Mouse (Mus musculus) forebrain, embryonic 13.5 days (tissue): Measurements from ENCODE around the gene Glb1l. TPM values are rescaled to one million over a fixed set of nuclear protein-coding genes. Genes with fewer than 3 reads are reported as not detected.
A peak's percentile ranks its signal among the peaks of the same experiment; 100 is the strongest.

Source experiments
- ATAC-seq: fragments of 200-750 bp; cut with Nextera tagmentation; 2 replicates; pipeline ENCODE4 v1.8.0; 2017
- H3K27ac ChIP-seq: fragments of 300-500 bp; sonication (generic); 2 replicates; pipeline ENCODE4 v1.5.1; 2015; ENCODE audit warnings: inconsistent platforms, mild to moderate bottlenecking, moderate library complexity
- H3K27me3 ChIP-seq: fragments of 300-500 bp; sonication (generic); 2 replicates; pipeline ENCODE4 v1.6.1; 2015; ENCODE audit warnings: mild to moderate bottlenecking, inconsistent platforms
- H3K36me3 ChIP-seq: fragments of 300-500 bp; sonication (generic); 2 replicates; pipeline ENCODE4 v1.6.1; 2015; ENCODE audit warnings: mild to moderate bottlenecking, inconsistent platforms; ENCODE audit not compliant: poor library complexity, severe bottlenecking
- H3K4me1 ChIP-seq: fragments of 300-500 bp; sonication (generic); 2 replicates; pipeline ENCODE4 v1.6.1; 2015; ENCODE audit warnings: inconsistent platforms
- H3K4me2 ChIP-seq: fragments of 300-500 bp; sonication (generic); 2 replicates; pipeline ENCODE4 v1.6.1; 2015; ENCODE audit warnings: inconsistent platforms, mild to moderate bottlenecking, moderate library complexity
- H3K4me3 ChIP-seq: fragments of 300-500 bp; sonication (generic); 2 replicates; pipeline ENCODE4 v1.5.1; 2015; ENCODE audit warnings: mild to moderate bottlenecking, inconsistent platforms
- H3K9ac ChIP-seq: fragments of 300-500 bp; sonication (generic); 2 replicates; pipeline ENCODE4 v1.6.1; 2015; ENCODE audit warnings: mild to moderate bottlenecking, inconsistent platforms
- H3K9me3 ChIP-seq: fragments of 300-500 bp; sonication (generic); replicated peaks from 2 replicates; pipeline ENCODE4 v1.6.1; 2016; ENCODE audit warnings: inconsistent platforms
- WGBS: fragments of 180-500 bp; shearing (Covaris S2); methylation state at CpG from one replicate; pipeline ENCODE4 v1.1.7; 2015; 5-methylcytosine and 5-hydroxymethylcytosine counted together
- polyA plus RNA-seq: library from polyadenylated mRNA; unstranded; fragments of >200 nt; fragmentation: Nextera tagmentation; extraction: Ambion mirVana; gene quantifications from 2 replicates; pipeline ENCODE4 v1.2.1, GENCODE M21; 2015

The Glb1l gene
- polyA plus RNA-seq, 1 experiment from 2014 or later, result 14.6 TPM

GRCm38 (mm10) chr1:75187914-75188483 is 22.6 kb downstream of the Glb1l start:
- no peaks in the 10 kb centered on the region for H3K27me3 ChIP-seq
- peaks cover 52% of the 10 kb centered on the region for H3K36me3 ChIP-seq
- no peak overlapping the region for H3K9ac ChIP-seq
- H3K27ac ChIP-seq, result no peak overlapping the region
- no peak overlapping the region for H3K4me2 ChIP-seq
- no peaks in the 10 kb centered on the region for H3K9me3 ChIP-seq
- H3K4me3 ChIP-seq, result no peak overlapping the region
- peaks cover 19% of the 10 kb centered on the region for H3K4me1 ChIP-seq
- WGBS, result 89% methylated on average over 2 of the region's 2 CpGs
- no peak for ATAC-seq

GRCm38 (mm10) chr1:75187126-75187525 is 23.5 kb downstream of the Glb1l start:
- no peak overlapping the region for H3K4me2 ChIP-seq
- H3K9ac ChIP-seq, result no peak overlapping the region
- H3K9me3 ChIP-seq, result no peaks in the 10 kb centered on the region
- H3K36me3 ChIP-seq, result peaks cover 60% of the 10 kb centered on the region
- no peak overlapping the region for H3K4me3 ChIP-seq
- no peak for ATAC-seq
- H3K27ac ChIP-seq, result no peak overlapping the region
- H3K4me1 ChIP-seq, result peaks cover 13% of the 10 kb centered on the region
- H3K27me3 ChIP-seq, result no peaks in the 10 kb centered on the region

- no peak for ATAC-seq
- H3K27ac ChIP-seq, result no peak overlapping the region
- H3K9ac ChIP-seq, result no peak overlapping the region
- peaks cover 71% of the 10 kb centered on the region for H3K36me3 ChIP-seq
- no peaks in the 10 kb centered on the region for H3K27me3 ChIP-seq
- peaks cover 9% of the 10 kb centered on the region for H3K4me1 ChIP-seq
- 95% methylated on average over 11 of the region's 11 CpGs for WGBS
- no peak overlapping the region for H3K4me3 ChIP-seq
- no peak overlapping the region for H3K4me2 ChIP-seq
- H3K9me3 ChIP-seq, result no peaks in the 10 kb centered on the region
These were observed 25.1 kb downstream of the Glb1l start for GRCm38 (mm10) chr1:75185495-75185894.

GRCm38 (mm10) chr1:75182160-75182559 is 28.5 kb downstream of the Glb1l start:
- Histone ChIP-seq H3K4me1 (peaks cover 28% of the 10 kb centered on the region), H3K27ac (no peak overlapping the region), H3K9me3 (no peaks in the 10 kb centered on the region), H3K4me3 (no peak overlapping the region), H3K9ac (no peak overlapping the region), H3K4me2 (no peak overlapping the region), H3K27me3 (no peaks in the 10 kb centered on the region), H3K36me3 (peaks cover 67% of the 10 kb centered on the region)
- 79% methylated on average over 4 of the region's 4 CpGs for WGBS
- no peak for ATAC-seq

- Histone ChIP-seq H3K9me3 (no peaks in the 10 kb centered on the region), H3K36me3 (peaks cover 67% of the 10 kb centered on the region), H3K27ac (no peak overlapping the region), H3K9ac (no peak overlapping the region), H3K4me2 (no peak overlapping the region), H3K4me3 (no peak overlapping the region), H3K27me3 (no peaks in the 10 kb centered on the region), H3K4me1 (peaks cover 28% of the 10 kb centered on the region)
- ATAC-seq, result no peak
- WGBS, result 85% methylated on average over 4 of the region's 4 CpGs
These were observed 29.2 kb downstream of the Glb1l start for GRCm38 (mm10) chr1:75181377-75181870.

- Histone ChIP-seq H3K4me3 (peak overlapping the region; percentile 59), H3K4me2 (peak overlapping the region; percentile 97), H3K4me1 (peaks cover 28% of the 10 kb centered on the region), H3K9ac (no peak overlapping the region), H3K36me3 (peaks cover 67% of the 10 kb centered on the region), H3K27ac (no peak overlapping the region), H3K9me3 (no peaks in the 10 kb centered on the region), H3K27me3 (no peaks in the 10 kb centered on the region)
- WGBS, result 34% methylated on average over 7 of the region's 7 CpGs
- ATAC-seq, result no peak
These were observed 29.9 kb downstream of the Glb1l start for GRCm38 (mm10) chr1:75180741-75181140.

GRCm38 (mm10) chr1:75180105-75180590 is 30.5 kb downstream of the Glb1l start, which contains the start of gene Abcb6:
Gene Abcb6, minus strand, starts transcription at chr1:75180392.
- Histone ChIP-seq H3K9me3 (no peaks in the 10 kb centered on the region), H3K9ac (peak within 1 kb of the TSS; percentile 73), H3K36me3 (peaks cover 67% of the 10 kb centered on the region), H3K4me2 (peak within 1 kb of the TSS; percentile 97), H3K27ac (peak within 1 kb of the TSS; percentile 40; the same call in 1 of the 2 replicates), H3K4me3 (peak within 1 kb of the TSS; percentile 59), H3K27me3 (no peaks in the 10 kb centered on the region), H3K4me1 (peaks cover 28% of the 10 kb centered on the region)
- WGBS, result under 1% methylated on average over 31 of the region's 31 CpGs
- peak; percentile 95 for ATAC-seq

- no peak; the same call in none of the 2 replicates for ATAC-seq
- H3K36me3 ChIP-seq, result peaks cover 66% of the 10 kb centered on the region
These were observed 31.1 kb downstream of the Glb1l start for GRCm38 (mm10) chr1:75179334-75180104.

GRCm38 (mm10) chr1:75168472-75169464 is 41.8 kb downstream of the Glb1l start, which contains the start of gene Zfand2b:
Gene Zfand2b, plus strand, starts transcription at chr1:75168646.
- H3K27ac ChIP-seq, result peak within 1 kb of the TSS; percentile 89
- H3K27me3 ChIP-seq, result no peaks in the 10 kb centered on the region
- WGBS, result 1% methylated on average over 51 of the region's 59 CpGs
- no peaks in the 10 kb centered on the region for H3K9me3 ChIP-seq
- H3K4me2 ChIP-seq, result peak within 1 kb of the TSS; percentile 69
- peaks cover 8% of the 10 kb centered on the region for H3K4me1 ChIP-seq
- H3K36me3 ChIP-seq, result peaks cover 39% of the 10 kb centered on the region
- peak; percentile 97 for ATAC-seq
- H3K4me3 ChIP-seq, result peak within 1 kb of the TSS; percentile 76
- peak within 1 kb of the TSS; percentile 70 for H3K9ac ChIP-seq

More at GRCm38 (mm10) chr1:75179334-75180104, 31.1 kb downstream of the Glb1l start:
- peak overlapping the region; percentile 40; the same call in 1 of the 2 replicates for H3K27ac ChIP-seq
- peak overlapping the region; percentile 73 for H3K9ac ChIP-seq
- H3K4me2 ChIP-seq, result peak overlapping the region; percentile 97
- WGBS, result 9% methylated on average over 23 of the region's 23 CpGs
- H3K27me3 ChIP-seq, result no peaks in the 10 kb centered on the region
- peaks cover 28% of the 10 kb centered on the region for H3K4me1 ChIP-seq
- no peaks in the 10 kb centered on the region for H3K9me3 ChIP-seq
- H3K4me3 ChIP-seq, result peak overlapping the region; percentile 59

GRCm38 (mm10) chr1:75168093-75168471 is 42.5 kb downstream of the Glb1l start:
- H3K9ac ChIP-seq, result no peak overlapping the region
- H3K4me3 ChIP-seq, result peak overlapping the region; percentile 76
- peaks cover 32% of the 10 kb centered on the region for H3K36me3 ChIP-seq
- no peaks in the 10 kb centered on the region for H3K27me3 ChIP-seq
- 6% methylated on average over 7 of the region's 7 CpGs for WGBS
- H3K27ac ChIP-seq, result no peak overlapping the region
- ATAC-seq, result peak; percentile 46; the same call in 1 of the 2 replicates
- no peaks in the 10 kb centered on the region for H3K9me3 ChIP-seq
- peaks cover 8% of the 10 kb centered on the region for H3K4me1 ChIP-seq
- peak overlapping the region; percentile 69 for H3K4me2 ChIP-seq

GRCm38 (mm10) chr1:75160256-75160617 is 50.4 kb downstream of the Glb1l start:
- H3K4me1 ChIP-seq, result no peaks in the 10 kb centered on the region
- no peaks in the 10 kb centered on the region for H3K9me3 ChIP-seq
- no peaks in the 10 kb centered on the region for H3K27me3 ChIP-seq
- 76% methylated on average over 4 of the region's 4 CpGs for WGBS
- no peak overlapping the region for H3K4me3 ChIP-seq
- H3K9ac ChIP-seq, result no peak overlapping the region
- H3K4me2 ChIP-seq, result no peak overlapping the region
- H3K36me3 ChIP-seq, result no peaks in the 10 kb centered on the region
- no peak for ATAC-seq
- H3K27ac ChIP-seq, result no peak overlapping the region
